Mouse (Mus musculus) c-Kit-positive CD71-negative TER-119-negative erythroid progenitor cells, embryonic 14.5 days (primary cell): ENCODE data around the gene Gal3st4.
"Not testable (repeated sequence)": the region's sequence is repeated elsewhere in the genome, so short reads cannot be mapped to it uniquely, and the experiment has no call there.

Experiments used
- DNase-seq: peaks from one replicate; pipeline ENCODE4 v3.0.0-alpha.2; 2013; ENCODE audit warnings: low read depth

Gal3st4 gene

DNA sequence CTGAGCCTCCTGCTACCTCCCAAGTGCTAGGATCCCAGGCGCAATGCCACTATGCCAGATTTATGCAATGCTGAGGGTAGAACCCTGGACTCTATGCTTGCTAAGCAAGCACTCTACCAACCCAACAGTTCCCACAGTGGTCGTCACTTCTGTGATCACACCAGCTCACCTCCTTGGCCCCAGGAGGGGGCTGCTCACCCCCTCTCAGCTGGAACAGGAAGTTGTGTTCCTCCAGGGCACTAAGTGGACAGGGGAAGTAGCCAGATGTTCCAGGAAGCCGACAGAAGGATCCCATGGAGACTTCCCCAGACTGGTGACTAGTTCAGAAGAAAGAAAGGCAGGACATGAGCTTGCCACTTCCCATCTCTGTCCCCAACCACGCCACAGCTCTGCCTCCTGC lies 10.6 kb downstream of the Gal3st4 start:
- DNase-seq, result no peak

DNA sequence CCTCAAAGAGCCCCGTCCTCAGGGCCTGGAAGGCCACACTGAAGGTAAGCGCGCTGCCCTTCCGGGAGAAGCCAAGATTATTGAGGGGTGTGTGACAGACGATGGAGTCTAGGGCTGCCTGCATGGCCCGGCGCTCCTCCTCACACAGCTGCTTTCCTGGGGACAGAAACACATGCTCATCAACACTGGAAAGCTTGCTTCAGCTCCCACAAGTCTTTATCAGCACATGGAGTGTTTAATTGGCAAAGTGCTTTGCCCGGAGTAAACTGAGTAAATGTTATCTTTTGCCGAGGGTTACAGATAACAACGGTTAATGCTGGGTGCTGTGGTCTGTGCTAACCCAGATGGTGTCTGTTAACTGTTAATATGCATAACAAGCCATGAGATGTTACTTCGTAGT lies 11.8 kb downstream of the Gal3st4 start:
- no peak for DNase-seq

DNA sequence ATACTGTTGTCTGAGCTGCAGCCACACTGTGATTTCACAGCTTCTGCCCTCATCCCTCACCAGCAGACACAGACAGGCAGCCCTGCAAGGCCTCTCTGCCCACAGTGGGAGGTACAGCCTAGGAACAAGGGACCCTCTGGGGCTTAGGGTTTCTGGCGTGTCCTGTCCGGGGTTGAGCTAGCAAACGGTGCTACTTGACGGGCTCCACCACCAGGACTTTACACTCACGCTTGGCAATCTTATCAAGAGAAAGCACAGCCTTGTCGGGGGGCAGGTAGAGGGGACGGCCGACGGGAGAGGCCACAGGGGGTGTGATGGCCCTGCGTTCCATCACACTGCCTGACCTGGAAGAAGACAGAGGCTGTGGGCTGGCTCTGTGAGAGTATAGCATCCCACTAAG lies 12.6 kb downstream of the Gal3st4 start:
- no peak for DNase-seq

DNA sequence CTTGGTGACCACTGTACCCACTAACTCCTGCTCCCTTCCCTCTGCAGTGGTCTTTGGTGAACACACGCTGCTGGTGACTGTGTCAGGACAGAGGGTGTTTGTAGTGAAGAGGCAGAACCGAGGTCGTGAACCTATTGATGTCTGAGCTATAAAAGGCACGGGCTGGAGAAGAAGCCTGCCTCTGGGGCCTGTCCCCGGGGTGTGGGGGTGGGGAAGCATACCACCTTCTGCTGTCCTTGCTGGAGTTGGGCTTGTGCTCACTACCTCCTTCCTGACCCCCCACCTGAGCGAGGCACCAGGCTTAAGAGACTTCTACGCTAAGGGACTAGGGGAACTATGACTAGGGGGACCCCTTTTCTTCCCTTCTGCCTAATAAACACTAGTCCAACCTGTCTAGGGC lies 13.6 kb downstream of the Gal3st4 start:
- no peak for DNase-seq

DNA sequence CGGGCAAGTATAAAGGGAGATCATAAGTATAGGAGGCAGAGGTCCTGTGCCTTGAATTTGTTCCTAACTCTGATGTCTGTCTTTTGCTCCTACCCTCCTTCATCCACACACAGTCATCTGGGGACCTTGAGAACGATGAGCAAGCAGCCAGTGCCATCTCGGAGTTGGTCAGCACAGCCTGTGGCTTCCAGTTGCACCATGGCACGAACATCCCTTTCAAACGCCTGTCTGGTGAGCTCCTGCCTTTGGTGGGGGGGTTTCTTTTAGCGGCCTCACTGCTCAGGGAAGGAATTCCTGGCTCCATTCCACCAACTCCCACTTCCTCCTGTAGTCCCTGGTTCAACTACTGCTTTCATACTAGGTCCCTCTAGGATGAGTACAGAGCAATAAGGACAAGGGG lies 14.1 kb downstream of the Gal3st4 start:
- DNase-seq, result no peak

DNA sequence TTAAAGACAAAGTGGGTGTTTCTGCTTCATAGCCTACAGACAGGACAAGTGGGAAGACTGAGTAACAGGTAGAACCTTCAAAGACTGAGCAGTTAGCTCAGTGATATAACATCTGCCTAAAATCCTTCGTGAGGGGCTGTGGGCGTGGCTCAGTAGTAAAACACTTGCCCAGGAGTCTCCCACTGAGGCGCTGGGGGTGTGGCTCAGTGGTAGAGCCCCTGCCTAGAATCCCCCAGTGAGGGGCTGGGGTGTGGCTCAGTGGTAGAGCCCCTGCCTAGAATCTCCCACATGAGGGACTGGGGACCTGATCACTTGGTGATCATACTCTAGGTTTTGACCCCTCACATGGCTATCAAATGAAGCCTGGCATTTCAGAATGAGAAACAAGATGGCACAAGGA lies 14.6 kb downstream of the Gal3st4 start:
- no peak for DNase-seq

DNA sequence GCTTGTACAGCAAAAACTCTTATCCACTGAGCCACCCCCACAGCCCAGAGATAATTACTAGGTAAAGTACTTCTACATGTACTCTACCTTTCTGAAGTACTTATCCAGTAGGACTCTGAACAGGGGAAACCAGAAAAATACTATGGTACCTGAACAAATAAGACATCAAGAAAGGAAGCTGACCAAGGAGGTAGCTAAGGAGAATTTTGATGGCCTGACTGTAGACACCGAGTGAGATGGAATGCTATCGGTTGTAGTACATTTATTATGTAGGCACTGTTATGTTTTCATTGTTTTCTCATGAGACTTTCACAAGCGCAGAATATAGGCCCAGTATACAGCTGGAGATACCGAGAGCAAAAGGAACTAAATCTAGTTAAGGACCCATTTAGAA lies 15.1 kb downstream of the Gal3st4 start:
- DNase-seq, result no peak

DNA sequence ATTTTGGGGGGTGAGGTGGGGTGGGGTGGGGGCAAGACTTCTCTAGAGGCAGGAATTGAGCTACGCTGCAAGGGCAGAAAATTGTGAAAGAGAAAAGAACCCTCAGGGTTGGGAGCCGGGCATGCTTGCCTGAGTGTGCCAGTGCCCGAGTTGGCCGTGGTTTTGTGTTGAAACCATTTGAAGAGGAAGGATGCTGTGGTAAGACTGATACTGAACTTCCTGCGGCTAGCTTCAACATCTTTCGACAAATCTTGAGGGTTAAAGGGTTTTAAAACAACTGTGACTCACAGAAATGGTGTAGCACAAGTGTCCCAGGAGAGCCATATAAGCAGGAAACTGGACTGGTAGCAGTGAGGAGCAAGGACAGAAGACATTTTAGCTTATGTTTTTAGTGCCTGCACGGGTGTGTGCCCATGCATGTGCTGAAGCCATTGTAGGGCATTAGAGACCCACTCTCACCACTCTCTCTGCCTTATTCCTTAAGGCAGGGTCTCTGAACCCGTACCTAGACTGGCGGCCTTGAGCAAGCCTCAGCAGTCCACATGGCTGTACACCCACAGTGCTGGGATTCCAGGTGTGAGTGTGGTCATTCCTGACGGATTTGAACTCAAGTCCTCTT lies 15.6 kb downstream of the Gal3st4 start:
- peak; percentile 60 for DNase-seq

DNA sequence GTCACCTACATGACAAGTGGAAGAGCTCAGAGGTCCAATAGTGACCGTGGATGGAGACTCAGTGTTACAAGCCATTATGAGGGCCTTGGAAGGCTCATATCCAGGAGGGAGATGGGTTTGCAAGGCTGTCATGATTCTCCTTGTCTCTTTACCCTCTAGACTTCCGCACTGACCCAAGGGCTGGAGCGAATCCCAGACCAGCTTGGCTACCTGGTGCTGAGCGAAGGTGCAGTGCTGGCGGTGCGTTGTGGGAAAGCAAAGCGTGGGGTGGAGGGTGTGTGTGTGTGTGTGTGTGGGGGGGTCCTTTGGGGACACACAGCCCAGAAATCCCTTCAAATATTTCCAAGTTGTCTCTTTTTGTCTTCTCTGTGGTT lies 16.6 kb downstream of the Gal3st4 start:
- DNase-seq, result no peak

DNA sequence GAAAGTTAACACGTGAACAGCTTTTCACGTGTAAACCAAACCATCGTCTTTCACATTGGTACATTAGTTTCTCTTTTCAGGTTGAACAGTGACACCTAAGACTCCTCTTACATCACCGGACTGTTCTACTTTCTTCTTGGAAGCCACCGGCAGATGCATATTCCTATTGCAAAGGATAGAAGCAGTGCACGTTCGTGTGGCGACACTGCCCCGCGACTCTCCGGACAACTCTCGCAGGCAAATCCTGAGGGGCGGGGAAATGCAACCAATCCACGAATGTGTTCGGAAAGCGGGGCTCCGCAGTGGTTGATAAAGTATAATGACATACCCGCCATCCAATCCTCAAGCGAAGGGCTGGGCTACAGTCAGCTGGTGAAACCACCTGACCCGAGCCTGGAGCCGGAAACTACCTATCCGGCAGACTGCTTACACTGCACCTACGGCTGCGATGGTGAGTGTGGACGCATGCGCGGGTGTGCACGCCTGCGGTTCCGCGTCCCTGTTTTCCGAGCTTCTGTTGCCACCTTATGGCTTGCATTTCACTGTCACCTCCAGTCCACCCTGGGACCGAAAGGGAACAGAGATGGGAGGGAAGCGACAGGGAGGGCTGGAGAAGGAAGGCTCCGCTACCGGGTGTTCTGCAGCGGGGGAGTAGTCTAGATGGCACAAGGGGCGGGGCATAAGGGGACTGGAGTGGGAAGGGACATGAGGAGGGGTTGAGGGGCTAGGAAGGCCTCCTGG lies 17.1 kb downstream of the Gal3st4 start, which contains the start of gene Lamtor4:
Gene Lamtor4, plus strand, starts transcription at position 130 of the 741 bp plus-strand sequence.
- peak; percentile 89 for DNase-seq

DNA sequence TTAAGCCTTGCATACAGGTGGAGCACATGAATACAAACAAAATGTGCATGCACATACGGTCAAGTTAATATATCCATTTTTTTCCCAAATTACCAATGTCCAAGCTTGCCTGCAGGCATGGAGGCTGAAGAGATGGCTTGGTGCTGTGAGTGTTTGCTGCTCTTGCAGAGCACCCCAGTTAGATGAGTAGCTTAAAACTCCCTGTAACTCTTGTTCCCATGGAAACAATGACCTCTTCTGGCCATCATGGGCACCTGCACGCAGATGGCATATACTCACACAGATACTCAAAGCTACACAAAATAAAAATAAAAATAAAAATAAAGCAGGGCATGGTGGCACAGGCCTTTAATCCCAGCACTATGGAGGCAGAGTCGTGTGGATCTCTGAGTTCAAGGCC lies 19.6 kb downstream of the Gal3st4 start:
- DNase-seq, result no peak

DNA sequence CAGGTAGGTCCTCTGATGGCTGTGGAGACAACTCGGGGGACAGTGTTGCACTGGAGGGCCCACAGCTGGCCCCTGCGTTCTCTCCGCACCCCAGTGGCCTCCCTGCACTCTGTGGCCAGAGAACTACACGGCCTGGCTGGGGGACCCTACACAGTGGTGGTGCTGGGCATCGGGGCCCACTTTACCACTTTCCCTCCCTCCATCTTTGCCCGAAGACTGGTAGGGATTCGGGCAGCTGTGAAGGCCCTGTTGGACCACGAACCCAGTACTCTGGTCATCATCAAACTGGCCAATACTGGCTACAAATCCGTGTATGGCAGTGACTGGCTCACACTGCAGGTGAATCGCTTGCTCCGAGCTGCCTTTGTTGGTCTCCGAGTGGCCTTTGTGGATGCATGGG lies 21.5 kb downstream of the Gal3st4 start:
- no peak for DNase-seq

DNA sequence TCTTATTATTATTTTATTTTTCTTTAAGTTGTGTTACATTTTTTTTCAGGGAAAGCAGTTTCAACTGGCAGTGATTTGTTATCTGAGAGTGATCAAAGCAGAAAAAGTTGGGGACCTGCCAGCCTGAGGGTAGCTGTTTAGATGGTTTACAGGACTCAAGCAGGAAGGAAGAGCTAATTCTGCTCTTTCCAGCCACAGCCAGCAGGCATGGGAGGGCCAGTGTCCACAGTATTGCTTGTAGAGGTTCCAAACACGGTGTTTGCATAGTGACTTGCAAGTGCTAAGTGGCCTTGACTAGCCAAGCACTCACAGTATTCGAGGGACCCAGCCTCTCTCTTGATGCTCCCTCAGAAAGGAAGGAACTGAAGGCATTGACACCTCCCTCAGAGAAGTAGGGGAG lies 31.1 kb downstream of the Gal3st4 start:
- no peak for DNase-seq

DNA sequence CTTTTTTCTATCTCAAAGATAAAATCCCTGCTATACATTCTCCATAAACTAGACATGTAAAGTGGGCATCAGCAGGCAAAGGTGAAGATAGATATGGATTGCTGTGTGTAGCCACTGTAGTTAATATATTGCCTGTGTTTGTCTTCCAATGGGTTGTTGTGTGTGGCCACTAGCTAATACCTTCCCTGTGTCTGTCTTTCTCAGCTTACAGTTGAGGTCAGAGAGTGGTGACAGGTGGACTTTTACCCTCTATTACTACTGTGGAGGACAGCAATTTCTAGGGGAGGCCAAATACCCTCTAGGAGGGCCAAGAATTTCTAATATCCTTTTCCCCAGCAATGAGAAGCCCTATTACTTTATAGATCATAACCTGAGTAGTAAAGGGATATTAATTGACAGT lies 38.4 kb downstream of the Gal3st4 start:
- no peak for DNase-seq

DNA sequence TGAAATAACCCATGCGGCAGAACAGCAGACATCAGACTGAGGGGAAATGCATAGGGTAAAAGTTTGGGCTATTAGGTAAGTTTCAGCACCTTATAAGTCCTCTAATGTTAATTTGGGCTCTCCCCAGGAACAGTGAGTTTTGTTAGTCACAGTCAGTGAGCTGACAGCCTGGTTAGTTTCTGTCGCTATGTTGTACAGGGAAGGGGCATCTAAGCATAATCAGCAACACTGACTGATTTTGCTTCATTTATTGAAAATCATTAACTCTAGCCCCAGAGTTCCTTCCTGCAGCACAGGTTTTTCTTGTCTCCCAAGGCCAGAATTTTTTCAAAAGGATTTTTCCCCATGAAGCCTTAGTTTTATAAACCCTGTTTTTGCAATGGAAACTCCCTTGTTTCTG lies 38.9 kb downstream of the Gal3st4 start:
- no peak for DNase-seq

DNA sequence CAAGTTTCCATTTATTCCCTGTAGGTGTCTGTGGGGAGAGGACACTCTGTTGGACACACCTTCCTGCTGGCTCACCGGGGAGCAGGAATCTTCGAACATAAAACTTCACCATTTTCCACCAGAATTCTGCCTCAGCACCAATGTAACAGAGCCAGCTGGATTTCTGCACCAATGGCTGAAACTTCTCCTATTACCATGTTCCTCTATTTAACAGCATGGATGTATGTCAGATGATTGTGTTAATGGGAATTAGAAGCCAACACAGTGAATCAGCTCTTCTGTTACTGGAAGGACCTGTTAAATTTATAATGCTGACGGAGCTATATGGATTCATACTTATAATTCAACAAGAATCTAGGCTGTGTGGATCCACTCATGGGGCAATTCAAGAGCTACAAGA lies 43.1 kb downstream of the Gal3st4 start:
- no peak for DNase-seq

DNA sequence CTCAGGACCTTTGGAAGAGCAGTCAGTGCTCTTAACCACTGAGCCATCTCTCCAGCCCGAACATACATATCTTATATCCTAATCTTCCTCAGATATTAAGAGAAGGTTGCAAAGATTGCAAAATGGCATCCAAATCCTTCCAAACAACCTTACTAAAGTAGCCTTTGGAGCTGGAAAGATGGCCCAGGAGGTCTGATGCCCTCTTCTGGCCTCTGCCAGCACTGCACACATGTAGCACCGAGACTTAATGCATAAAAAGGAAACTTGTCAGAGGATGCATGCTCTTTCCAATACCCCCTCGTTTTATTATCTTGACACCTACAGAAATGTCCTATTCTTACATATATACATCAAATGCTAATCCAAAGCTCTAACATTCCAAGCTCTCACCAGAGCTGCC lies 44.6 kb downstream of the Gal3st4 start:
- peak; percentile 44 for DNase-seq

DNA sequence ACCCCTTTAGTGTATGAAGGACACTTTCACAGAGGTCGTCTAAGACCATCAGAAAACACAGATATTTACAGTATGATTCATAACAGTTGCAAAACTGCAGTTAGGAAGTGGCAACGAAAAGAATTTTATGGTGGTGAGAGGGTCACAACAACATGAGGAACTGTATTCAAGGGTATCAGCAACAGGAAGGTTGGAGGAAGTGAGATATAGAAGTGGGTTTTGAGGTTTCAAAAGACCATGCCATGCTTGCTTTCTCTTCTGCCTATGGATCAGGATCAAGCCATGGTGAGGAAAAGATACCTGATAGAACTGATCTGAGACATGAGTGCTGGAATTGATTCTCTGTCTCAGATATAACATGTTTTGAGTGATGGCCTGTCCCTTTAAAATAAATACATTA lies 45.3 kb downstream of the Gal3st4 start:
- DNase-seq, result peak; percentile 71

DNA sequence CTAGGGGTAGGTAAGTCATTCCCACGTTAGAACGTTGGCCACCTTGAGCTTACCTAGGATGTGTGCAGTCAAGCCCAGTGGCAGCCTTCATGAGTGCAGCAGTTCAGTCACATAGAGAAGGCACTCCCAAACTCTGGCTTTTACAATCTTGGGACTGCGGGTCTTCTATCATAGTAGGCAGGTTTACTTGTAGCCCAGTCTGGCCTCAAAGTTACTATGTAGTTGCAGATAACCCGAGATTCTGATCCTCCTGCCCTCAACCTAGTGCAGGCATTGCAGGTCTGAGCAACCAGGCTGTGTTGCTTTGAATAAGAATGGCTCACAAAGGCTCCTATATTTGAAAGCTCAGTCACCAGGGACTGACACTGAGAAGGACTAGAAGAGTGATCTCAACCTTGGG lies 46.1 kb downstream of the Gal3st4 start:
- DNase-seq, result no peak

DNA sequence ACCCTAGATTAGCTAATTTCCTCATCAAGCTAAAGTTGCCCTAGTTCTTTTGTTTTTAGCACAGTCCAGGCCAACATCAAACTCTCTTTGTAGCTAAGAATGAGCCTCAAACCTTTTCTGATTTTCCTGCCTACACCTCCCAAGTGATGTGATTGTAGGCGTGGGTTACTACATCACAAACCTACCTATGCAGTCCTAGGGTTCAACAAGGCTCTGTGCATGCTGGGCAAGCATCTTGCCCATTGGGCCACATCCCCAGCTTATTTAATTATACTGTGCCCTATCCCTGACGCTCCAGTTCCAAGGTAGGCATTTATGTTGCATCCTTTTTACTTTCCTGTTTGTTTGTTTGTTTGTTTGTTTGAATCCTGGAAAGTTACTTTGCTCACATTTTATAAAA lies 46.9 kb downstream of the Gal3st4 start, which contains the start of gene Nxpe5:
Gene Nxpe5, plus strand, starts transcription at position 199 of the 400 bp plus-strand sequence.
- DNase-seq, result no peak

DNA sequence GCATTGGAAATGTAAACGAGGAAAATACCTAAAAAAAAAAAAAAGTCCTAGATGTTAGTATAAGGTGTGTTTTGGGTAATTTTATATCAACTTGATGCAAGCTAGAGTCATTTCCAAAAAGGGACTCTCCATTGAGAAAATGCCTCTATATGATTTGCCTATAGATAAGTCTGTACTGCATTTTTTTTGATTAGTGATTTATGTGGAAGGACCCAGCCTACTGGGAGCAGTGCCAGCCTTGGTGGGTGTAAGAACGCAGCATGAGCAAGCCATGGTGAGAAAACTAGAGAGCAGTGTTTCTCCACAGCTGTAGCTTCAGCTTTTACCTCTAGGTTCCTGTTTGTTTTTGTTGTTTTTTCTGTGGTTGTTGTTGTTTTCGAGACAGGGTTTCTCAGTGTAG lies 49.4 kb downstream of the Gal3st4 start:
- DNase-seq, result no peak

DNA sequence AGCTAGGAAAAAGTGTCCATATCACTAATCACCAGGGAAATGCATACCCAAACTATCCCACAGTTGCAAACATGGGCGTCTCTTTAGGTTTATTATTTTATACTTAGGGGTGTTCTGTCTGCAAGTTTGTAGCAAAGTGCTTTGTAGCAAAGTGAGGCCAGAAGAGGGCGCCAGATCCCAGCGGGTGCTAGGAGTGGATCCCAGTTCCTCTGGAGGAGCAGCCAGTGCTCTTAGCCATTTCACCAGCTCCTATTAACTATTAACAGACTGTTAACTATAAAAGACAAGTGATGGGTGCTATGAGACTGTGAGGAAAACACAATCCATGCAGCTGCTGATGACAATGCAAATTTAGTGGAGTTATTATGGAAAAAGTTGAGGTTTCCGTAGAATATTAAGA lies 50.5 kb downstream of the Gal3st4 start:
- DNase-seq, result peak; percentile 91

DNA sequence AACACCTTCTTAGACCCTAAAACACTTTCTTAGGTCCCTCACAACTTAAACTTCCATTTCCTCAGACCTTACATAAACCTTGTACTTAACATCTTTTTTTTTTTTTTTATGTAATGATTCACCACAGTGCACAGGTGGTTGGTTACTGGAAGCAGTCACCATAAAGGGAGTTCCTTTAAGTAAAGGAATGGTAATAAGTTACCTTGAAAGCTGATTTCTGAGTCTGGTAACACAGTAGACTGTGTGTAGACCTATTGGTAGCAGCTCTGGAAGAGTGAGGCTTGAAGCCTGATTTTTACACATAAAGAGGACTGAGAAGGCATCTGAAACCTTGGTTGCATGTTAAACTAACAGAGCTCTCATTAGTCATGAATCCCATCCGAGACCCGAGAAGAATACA lies 52.8 kb downstream of the Gal3st4 start:
- no peak for DNase-seq

DNA sequence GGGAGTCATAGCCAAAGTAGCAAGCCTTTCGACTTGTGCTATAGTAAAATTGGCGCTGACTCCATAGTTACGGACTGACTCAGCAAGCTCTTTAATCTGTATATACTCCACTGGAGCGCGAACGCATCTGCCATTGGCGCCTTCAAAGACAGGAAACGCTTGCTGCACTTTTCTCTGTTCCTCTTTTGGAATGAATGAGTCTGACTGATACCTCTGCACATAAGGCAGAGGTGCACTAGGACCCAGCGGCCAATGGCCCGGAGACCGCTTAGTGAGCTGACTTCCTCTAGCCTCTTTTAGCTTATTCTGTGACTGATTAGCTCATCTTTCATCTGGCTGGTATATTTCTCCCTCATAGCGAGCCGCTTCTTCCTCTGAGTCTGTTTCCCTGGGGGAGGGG lies 56.0 kb downstream of the Gal3st4 start:
- not testable (repeated sequence) for DNase-seq
